Mouse (Mus musculus): Measurements from ENCODE around the gene Rer1.

GRCm38 (mm10) chr4:155121915-155122443, 35.8 kb upstream of the Rer1 start:
- TF ChIP-seq POLR2AphosphoS5 (IDR thresholded peaks at IDR 0.05; ENCODE audit: insufficient replicate concordance, low read depth, low read length) (no peak), CTCF (IDR thresholded peaks at IDR 0.05; ENCODE audit: low read depth, low read length) (no peak)
